Mouse (Mus musculus) c-Kit-positive CD71-positive TER-119-positive erythroid progenitor cells, embryonic 14.5 days (primary cell): ENCODE results near the gene St6galnac3.

Experiments
- DNase-seq: peaks from one replicate; pipeline ENCODE4 v3.0.0-alpha.2; 2013; ENCODE audit warnings: low spot score

Gene St6galnac3

GRCm38 (mm10) chr3:153648713-153649112, 76.3 kb downstream of the St6galnac3 start:
- no peak for DNase-seq

- DNase-seq: no peak
These were observed 79.2 kb downstream of the St6galnac3 start for GRCm38 (mm10) chr3:153645803-153646202.

GRCm38 (mm10) chr3:153643822-153644519, 81.0 kb downstream of the St6galnac3 start:
- DNase-seq: no peak

- no peak for DNase-seq
These were observed 82.1 kb downstream of the St6galnac3 start for GRCm38 (mm10) chr3:153642826-153643225.

DNA sequence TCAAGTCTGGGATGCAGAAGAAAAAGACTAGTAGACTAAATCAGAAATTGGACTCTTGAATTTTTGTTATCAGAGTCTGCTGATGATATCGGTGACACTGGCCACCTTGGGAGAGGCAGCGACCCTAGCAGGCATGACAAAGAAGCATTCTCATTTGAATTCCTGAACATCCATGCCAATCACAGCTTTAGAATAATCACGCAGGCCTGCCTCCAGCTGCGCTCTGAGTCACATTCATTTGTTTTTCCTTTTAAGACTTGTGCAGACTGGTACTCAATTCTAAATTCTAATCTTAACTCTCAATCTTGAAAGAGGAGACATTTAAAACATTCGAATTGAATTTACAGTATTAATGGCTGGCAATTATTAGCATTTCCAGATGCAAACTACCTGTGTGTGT, 83.2 kb downstream of the St6galnac3 start:
- DNase-seq: no peak

GRCm38 (mm10) chr3:153637336-153637735, 87.6 kb downstream of the St6galnac3 start:
- no peak for DNase-seq

DNA sequence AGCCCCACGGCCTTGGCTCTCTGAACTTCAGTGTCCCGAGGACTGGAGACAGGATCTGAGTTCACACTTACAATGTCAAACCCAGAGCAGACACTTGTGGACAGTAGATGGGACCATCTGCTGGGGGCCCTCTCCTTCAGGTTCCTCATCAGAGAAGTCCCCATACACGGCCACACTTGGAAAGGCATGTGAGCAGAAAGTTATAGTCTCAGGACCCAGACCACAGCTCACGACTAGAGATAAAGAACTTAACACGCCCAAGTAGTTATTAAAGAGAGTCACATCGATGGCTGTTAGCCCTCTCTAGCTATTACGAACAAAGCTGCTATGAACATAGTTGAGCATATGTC, 88.2 kb downstream of the St6galnac3 start:
- DNase-seq: no peak

- no peak for DNase-seq
These were observed 88.7 kb downstream of the St6galnac3 start for GRCm38 (mm10) chr3:153636094-153636803.

DNA sequence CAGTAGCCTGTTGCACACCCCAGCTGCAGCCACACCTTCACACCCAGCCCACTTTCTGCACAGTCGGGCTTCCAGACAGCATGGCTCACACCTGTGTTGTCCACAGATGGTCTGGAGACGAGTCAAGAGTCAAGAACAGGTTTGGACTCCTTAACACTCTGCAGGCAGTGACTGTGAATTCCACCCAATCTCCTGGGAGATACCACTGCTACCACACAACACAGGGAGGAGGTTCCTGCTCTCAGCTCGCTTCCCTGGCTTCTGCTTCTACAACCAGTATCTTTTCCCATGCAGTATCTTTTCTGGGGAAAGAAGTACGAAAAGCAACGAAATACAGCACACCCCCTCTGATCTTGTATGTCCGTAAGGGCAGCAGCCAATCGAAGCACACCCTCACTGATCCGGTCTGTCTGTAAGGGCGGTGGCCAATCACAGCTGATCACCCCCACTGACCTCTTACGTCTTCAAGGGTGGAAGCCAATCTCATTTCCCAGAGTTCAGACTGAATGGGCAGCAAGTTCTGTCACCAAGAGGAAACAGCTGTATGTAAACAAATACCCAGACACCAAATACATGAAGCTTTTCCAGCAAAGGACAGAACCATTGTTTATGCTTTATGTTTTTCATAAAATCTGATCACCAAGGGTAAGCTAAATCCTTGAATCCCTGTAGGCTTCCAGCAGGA, 92.8 kb downstream of the St6galnac3 start:
- no peak for DNase-seq

- no peak for DNase-seq
These were observed 98.7 kb downstream of the St6galnac3 start for GRCm38 (mm10) chr3:153626237-153626636.

DNA sequence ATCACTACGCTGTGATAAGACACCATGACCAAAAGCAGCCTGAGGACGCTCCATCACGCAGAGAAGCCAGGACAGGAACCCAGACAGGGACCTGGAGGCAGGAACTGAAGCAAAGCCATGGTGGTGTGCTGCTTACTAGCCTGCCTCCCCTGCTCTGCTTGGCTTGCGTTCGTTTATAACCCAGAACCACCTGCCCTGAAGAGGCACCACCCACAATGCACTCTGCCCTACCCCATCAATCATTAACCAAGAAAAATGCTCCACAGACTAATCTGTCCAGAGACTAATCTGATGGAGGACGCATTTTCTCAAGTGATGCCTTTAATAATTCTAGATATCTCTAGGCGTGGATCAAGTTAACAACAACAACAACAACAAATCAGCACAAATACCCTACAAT, 106.0 kb downstream of the St6galnac3 start:
- no peak for DNase-seq

GRCm38 (mm10) chr3:153616849-153617248, 108.1 kb downstream of the St6galnac3 start:
- DNase-seq: no peak

- no peak for DNase-seq
These were observed 114.7 kb downstream of the St6galnac3 start for GRCm38 (mm10) chr3:153610239-153610638.

GRCm38 (mm10) chr3:153606331-153606730, 118.6 kb downstream of the St6galnac3 start:
- DNase-seq: no peak

GRCm38 (mm10) chr3:153605767-153606098, 119.2 kb downstream of the St6galnac3 start:
- no peak for DNase-seq

GRCm38 (mm10) chr3:153605089-153605766, 119.7 kb downstream of the St6galnac3 start:
- no peak for DNase-seq

- DNase-seq: no peak
These were observed 125.8 kb downstream of the St6galnac3 start for GRCm38 (mm10) chr3:153599179-153599578.

DNA sequence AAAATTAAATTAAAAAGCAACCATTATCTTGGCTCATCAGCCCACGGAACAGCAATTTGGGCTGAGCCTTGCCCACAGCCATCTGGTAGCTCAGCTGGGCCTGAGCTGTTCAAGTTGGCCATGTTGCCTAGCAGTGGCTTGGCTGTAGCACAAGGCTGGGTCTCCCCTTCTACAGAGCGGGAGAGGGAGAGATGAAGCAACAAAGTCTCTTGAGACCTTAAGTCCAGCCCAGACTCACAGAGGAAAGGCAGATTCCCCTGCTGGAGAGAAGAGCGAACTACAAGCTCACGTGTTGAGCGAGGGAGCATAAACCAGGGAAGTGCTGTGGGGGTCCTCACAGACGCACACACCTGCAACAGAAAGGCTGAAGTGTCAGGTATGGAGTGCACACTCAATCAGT, 126.3 kb downstream of the St6galnac3 start:
- no peak for DNase-seq

DNA sequence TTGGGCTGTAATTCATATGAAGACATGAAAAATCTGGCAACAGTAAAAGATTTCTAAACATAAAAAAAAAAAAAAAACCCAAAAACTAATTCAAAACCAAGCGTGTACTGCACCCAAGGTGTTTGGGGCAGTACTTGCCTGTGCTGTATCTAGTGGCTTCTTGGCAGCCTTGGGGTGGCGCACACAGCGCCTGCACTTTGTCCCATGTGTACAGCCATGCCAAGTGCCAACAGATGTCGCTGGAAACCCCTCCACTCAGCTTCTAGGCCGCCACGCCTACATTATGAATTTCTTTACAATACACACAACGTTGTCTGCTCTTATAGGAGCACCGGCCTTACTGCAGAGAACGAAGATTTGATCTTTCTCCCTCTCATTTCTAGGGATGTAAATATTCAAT, 130.4 kb downstream of the St6galnac3 start:
- no peak for DNase-seq

DNA sequence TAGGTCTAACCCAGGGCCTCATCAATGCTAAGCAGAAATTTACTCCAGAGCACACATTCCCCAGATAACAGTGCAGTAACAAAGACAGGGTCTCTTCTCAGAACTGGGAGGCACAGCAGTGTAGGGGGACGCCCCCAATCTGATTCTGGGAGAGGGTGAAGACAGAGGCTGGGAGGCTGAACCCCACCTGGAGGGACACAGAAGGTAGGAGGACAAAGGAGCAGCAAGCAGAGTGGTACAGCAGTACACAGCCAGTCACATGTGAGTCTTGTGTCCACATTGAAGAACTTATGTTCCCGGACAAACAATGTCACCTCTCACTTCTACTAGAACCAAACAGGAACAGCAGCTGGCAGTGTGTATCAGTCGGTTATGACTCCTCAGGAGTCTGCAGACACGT, 131.0 kb downstream of the St6galnac3 start:
- DNase-seq: no peak

DNA sequence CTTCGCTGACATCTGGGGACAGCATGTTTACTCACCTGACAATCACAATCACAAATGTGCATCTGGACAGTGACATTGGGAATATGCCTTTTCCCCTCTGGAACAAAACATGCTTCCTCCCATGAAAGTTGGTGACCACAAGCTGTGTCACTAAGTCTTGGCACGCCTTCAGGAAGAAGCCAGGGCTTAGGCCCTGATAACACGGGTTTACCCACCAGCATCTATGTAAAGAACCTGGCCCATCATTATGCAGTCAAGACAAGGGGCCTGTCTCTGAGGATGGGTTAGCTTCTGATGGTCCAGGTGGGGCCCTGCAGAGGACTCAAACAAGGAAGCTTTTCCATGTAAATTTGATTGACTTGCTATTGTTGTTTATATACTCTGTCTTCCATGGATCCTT, 131.9 kb downstream of the St6galnac3 start:
- no peak for DNase-seq

DNA sequence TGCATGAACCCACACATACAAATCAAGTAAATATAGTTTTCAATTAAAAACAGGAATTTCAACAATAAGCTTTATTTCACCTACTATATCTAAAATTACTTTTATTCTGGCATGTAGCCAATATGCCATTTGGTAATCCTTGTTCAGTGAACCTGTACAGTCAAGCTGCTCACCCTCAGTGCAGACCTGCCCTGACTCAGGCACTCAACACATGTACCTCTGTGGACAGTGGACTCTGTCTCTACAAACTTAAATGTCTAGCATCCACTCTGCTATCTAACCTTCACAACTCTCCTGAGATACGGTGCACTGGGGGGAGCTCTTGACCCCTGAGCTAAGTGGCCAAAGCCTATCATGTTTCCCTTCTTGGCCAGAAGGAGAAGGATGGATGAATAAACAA, 137.4 kb downstream of the St6galnac3 start:
- no peak for DNase-seq

GRCm38 (mm10) chr3:153584836-153585235, 140.1 kb downstream of the St6galnac3 start:
- DNase-seq: no peak
